Mouse (Mus musculus) lung, postnatal 0 days (tissue): Measurements from ENCODE around the gene Krt86.

Source experiments
- CTCF ChIP-seq: IDR thresholded peaks from 2 replicates; pipeline ENCODE4 v1.5.1; 2016; ENCODE audit warnings: antibody characterized with exemption, mild to moderate bottlenecking
- EP300 ChIP-seq: IDR thresholded peaks from 2 replicates; pipeline ENCODE4 v1.6.1; 2016; ENCODE audit warnings: antibody characterized with exemption, mild to moderate bottlenecking, control low read depth

GRCm38 (mm10) chr15:101454774-101455173, 18.5 kb upstream of the Krt86 start:
- no peak for TF ChIP-seq CTCF
- peak; percentile 83 for TF ChIP-seq EP300
